Mouse (Mus musculus): ENCODE results near the gene Adamts4.

DNA sequence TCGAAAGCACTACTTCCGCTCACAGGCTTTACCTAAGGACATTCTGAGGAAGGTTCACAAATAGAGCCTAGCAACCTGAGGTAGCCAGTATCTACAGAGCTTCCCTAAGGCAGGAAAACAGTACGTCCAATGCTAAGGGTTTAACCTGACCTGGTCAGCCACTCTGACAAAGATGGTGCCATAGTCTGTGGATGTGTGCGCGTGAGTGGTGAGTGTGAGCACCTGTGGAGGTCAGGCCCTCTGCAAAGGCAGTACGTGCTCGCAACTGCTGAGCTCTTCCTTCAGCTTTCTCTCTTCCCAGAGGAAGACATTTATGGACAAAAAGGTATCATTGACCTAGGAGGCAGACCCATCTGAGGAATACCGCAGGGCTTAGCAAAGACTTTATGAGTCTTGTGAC is 28.2 kb downstream of the Adamts4 start:
- no peak for TF ChIP-seq CTCF (IDR thresholded peaks at IDR 0.05; ENCODE audit: control insufficient read depth, insufficient read depth, low read length)
- no peak for TF ChIP-seq POLR2A (IDR thresholded peaks at IDR 0.05; ENCODE audit: borderline replicate concordance, control insufficient read depth, low read depth, low read length)
